Mouse (Mus musculus) 416B (cell line): ENCODE measurements at regions not wholly inside any gene's neighbourhood (a gene's known extent, or its start where the extent isn't known, plus 50 kb on each side); places are given as distances from the start of the nearest gene placed in this dataset.

Source experiments
- DNase-seq: peaks from one replicate; pipeline ENCODE4 v3.0.0; 2011; ENCODE audit warnings: low read depth

- DNase-seq = no peak
Measured at GRCm38 (mm10) chr17:93260366-93261205, 61.8 kb downstream of the Adcyap1 start.

GRCm38 (mm10) chr17:93261206-93261504 lies 62.3 kb downstream of the Adcyap1 start:
- no peak for DNase-seq

DNA sequence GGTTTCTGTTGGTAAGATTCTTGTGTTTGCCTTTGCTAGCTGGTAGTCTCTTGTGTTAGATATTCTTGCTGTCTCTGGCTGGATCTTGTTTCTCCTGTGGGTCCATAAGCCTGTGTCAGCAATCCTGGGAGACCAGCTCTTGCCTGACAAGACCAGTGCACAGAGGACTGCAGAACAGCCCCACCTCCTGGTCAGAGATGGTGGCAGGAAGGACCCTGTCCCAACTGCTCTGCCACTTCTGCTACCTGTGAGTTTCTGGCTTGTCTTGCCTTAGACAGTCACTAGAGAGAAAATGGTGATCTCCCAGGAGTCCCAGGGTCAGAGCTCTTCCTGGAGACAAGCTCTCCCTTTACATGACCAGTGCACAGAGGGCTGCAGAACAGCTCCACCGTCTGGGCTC lies 107.3 kb downstream of the Adcyap1 start:
- DNase-seq = no peak

DNA sequence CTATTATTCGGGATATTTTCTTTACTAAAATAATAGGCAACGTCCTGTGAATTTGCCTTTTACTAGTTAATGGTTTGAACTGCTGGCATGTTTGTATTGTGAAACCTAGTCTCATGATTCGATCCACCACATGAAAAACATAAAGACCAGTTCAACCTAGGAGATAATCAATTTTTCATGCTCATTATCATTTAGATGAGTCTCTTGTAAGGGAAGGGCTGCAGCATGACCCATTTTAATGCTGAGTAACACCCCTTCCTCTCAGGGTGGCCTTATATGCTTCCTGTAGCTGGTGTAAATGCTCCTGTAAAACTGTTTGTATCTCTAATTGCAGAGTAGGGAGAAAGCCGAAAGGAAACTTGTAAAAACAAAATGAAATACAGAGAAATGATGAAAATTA lies 113.3 kb downstream of the Adcyap1 start:
- DNase-seq = no peak

- no peak for DNase-seq
Measured at GRCm38 (mm10) chr17:93312640-93313309, 114.0 kb downstream of the Adcyap1 start.

DNA sequence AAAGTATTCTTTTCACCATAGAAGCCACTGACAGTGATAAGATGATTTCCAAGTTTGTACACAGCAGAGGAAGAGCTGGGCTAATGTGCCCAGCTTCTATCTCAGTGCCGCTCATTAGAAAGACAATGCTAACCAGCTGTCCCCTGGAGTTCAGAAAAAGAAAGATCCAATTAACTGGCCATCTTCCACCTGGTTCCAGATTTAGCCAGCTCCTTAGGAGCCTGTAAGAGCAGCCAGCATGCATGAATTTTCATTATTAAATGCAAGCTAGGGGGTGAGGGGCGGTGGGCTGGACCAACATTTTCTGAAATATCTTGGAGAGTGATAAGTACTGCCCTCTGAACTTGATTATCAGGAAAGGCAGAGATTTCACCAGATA lies 114.5 kb downstream of the Adcyap1 start:
- DNase-seq = no peak

GRCm38 (mm10) chr17:93314144-93314543 lies 115.3 kb downstream of the Adcyap1 start:
- DNase-seq = no peak

DNA sequence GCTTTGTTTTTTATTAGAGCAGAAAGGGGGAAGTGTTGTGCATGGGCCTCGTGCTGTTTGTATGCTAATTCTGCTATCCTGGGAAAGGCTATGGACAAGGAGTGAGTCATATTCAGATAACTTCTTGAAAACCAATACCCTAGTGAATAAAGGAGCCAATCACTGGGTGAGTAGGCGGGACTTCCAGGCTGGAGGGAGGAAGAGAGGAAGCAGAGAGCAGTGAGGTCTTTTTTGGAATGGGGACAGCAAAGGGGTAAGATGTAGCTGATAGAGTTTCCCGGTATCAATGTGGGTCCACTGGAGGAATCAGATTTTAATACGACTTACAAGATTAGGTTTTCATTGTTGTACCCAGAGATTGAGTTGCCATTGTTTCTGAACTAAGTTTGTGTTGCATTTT lies 122.7 kb downstream of the Adcyap1 start:
- DNase-seq = no peak

DNA sequence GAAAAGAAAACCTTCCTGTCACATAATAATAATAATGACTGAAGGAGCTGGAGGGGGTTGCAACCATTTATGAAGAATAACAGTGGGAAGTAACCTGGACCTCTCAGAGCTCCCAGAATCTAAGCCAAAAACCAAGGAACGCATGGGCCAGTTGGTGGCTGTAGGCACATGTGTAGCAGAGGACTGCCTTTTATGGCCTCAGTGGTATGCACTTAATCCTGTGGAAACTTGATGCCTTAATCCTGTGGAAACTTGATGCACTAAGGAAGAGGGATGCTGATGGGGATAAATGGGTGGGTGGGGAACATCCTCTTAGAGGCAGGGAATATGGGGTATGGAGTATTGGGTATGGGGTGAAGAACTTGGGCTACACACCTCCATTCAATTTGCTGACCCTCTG lies 138.8 kb downstream of the Adcyap1 start:
- no peak for DNase-seq

DNA sequence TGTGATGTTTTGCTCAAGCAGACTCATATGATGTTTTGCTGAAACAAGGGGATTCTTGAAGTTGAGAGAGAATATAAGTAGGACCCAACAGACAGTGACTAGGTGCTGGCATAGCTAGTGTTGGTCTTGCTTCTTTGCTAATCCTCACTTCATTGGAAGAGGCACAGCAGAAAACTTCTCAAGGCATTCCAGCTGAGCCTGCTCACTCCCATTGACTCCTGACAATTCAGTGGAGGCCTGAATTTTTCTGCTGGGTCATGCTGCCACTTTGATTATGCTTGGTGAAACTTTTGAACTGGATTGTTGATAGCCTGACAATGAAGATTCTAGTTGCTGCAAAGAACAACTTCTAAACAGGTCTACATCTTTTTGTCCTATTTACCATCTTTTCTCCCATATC lies 156.4 kb downstream of the Adcyap1 start:
- no peak for DNase-seq

DNA sequence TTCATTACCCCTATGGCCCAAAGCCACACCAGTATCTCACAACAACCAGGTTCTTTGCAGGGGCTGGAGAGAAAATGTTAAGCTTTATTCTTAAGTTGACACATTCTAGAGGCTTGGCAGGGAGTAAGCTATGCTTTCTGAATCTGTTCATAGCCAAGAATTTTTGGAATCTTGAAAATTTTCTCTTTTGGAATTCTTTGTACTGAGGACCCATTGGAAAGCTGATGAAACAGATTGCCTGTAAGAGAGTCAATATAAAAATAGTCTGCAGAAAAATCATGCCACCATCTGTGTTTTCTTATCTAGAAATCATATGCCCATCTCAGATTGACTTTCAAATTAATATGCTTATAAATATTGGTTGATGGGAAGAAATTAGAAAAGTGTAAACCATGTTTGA lies 164.1 kb downstream of the Adcyap1 start:
- no peak for DNase-seq

DNA sequence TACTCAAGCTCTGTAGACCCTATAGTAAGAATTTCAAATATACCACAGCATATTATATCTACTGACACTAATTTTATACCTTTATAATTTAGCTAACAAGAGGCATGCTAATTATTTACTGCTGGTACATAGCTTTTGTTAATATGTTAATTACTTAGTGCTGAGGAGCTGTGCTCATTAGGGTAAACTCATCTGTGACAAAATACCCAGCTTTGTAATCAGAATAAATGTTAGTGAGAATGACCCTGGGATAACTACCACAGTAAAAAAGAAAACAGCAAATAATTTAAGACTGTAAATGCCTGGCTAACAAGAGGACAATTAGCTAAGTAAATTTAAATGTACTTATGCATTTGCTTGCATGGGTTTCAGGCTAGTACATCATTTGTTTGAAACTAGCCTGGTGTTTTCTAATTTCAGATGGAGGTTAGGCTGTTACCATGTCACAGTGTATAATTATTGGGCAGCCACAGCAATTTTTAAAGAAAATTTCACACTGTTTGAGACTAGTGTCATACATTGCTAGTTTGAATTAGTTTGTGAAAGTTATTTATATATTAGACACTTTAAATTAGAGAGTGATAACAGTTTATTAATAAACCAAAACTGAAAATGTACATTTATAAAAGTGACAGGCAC lies 178.8 kb downstream of the Adcyap1 start:
- DNase-seq = no peak

- peak; percentile 3 for DNase-seq
Measured at GRCm38 (mm10) chr17:93379789-93380398, 181.1 kb downstream of the Adcyap1 start.

GRCm38 (mm10) chr17:93390256-93390655 lies 191.4 kb downstream of the Adcyap1 start:
- no peak for DNase-seq

DNA sequence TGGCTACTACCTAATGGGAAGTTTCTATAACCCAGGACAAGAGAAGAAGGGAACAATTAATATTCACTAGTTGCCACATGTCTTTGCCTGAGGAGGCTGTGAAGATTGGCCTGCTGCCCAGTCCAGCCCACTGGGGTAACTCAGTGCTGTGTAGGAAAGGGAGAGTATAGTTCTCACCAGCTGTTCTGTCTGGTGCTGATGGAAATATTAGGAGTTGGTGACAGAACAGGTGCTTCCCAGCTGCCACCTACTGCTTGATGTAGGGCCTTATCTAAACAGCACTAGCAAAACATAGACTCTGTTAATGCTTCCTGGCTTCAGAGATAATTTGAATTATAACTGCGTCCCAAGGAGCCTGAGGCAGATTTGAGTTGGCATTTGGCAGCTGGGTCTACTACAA lies 210.5 kb downstream of the Adcyap1 start:
- no peak for DNase-seq
